ENCODE assay signal across 9 mouse cellular contexts in genomic region chr12:69696746-69697145, GRCm38 (mm10). TPM values are rescaled to one million over a fixed set of nuclear protein-coding genes. Genes with fewer than 3 reads are reported as not detected.
DNase-seq lines count a peak whose midpoint lies in the region; ATAC-seq and TF ChIP-seq lines count a peak whose summit lies in the region.
"Had no signal": no experiment of that assay in that cellular context is flagged by ENCODE, and none has a peak within 500 bp of the region (broad histone marks: within the 10 kb centered on the region; RNA-seq: fewer than 3 reads in every experiment).

No protein-coding gene starts in this region.

- WGBS in kidney, embryonic 16.5 days, result 71% methylated on average over 5 of the region's 5 CpGs
- WGBS in forebrain, embryonic 15.5 days, result 73% methylated on average over 5 of the region's 5 CpGs

- H3K4me1 ChIP-seq in kidney, embryonic 16.5 days (ENCODE audit: insufficient read depth, low read length), result no peaks in the 10 kb centered on the region
- no peaks in the 10 kb centered on the region for H3K4me1 ChIP-seq in forebrain, embryonic 15.5 days
- H3K4me1 ChIP-seq: limb, embryonic 13.5 days had no signal

- TF ChIP-seq CTCF in Patski (IDR thresholded peaks at IDR 0.05), result peak; percentile 65

- CTCF ChIA-PET in Patski (lab: Charles Lee), result interaction anchor here (0.6 to 1.5 kb wide), 4 partner anchors 16 to 103 kb away, joined by 3 to 4 read pairs (median 4); no protein-coding TSS in a partner anchor

- no peak overlapping the region for H3K27ac ChIP-seq in kidney, embryonic 16.5 days (ENCODE audit: low read length)
- no peak overlapping the region for H3K27ac ChIP-seq in forebrain, embryonic 15.5 days (replicated peaks)
- H3K27ac ChIP-seq: limb, embryonic 13.5 days had no signal

- peaks cover 9% of the 10 kb centered on the region for H3K36me3 ChIP-seq in kidney, embryonic 16.5 days (ENCODE audit: insufficient read depth, low read length)
- no peaks in the 10 kb centered on the region for H3K36me3 ChIP-seq in forebrain, embryonic 15.5 days

- peak; percentile 46 for DNase-seq in kidney, adult 11 months
- no peak for DNase-seq in Patski (ENCODE audit: low read depth, low spot score)
- DNase-seq in embryo, embryonic 11 days, result peak; percentile 75
- DNase-seq in kidney, postnatal 4 days, result peak; percentile 38 to 55

- no peak overlapping the region for H3K9ac ChIP-seq in kidney, embryonic 16.5 days (replicated peaks; ENCODE audit: low read length)
- no peak overlapping the region for H3K9ac ChIP-seq in forebrain, embryonic 15.5 days (replicated peaks)
- H3K9ac ChIP-seq: limb, embryonic 13.5 days had no signal

- in situ Hi-C loops in Patski (cut with MboI; ENCODE audit: low pct_unique_long_range_greater_than_20kb), result loop anchor here (5.0 to 10.0 kb wide), 2 partner anchors 64 to 102 kb away; no protein-coding TSS in a partner anchor

- no peak overlapping the region for H3K4me2 ChIP-seq in kidney, embryonic 16.5 days (replicated peaks; ENCODE audit: low read depth, low read length)
- no peak overlapping the region for H3K4me2 ChIP-seq in forebrain, embryonic 15.5 days (replicated peaks)
- H3K4me2 ChIP-seq: limb, embryonic 13.5 days had no signal

- POLR2A ChIA-PET in Patski (lab: Charles Lee), result no interaction called here

- no peak overlapping the region for H3K4me3 ChIP-seq in kidney, embryonic 16.5 days (ENCODE audit: low read length)
- H3K4me3 ChIP-seq in forebrain, embryonic 15.5 days, result no peak overlapping the region
- H3K4me3 ChIP-seq: limb, embryonic 13.5 days had no signal

- no peaks in the 10 kb centered on the region for H3K27me3 ChIP-seq in kidney, embryonic 16.5 days (ENCODE audit: insufficient read depth, low read length)
- no peaks in the 10 kb centered on the region for H3K27me3 ChIP-seq in Patski
- no peaks in the 10 kb centered on the region for H3K27me3 ChIP-seq in forebrain, embryonic 15.5 days
- H3K27me3 ChIP-seq: limb, embryonic 13.5 days had no signal

- no peak for ATAC-seq in kidney, embryonic 16.5 days (ENCODE audit: low FRiP score, low TSS enrichment)
- peak; percentile 81 for ATAC-seq in CD4-positive, CD25-positive, alpha-beta regulatory T cell, adult 4 months
- no peak for ATAC-seq in Patski
- peak; percentile 74; the same call in 1 of the 2 replicates for ATAC-seq in neutrophil, adult 5-6 weeks (ENCODE audit: extremely low read depth, insufficient number of reproducible peaks, low FRiP score, poor library complexity, severe bottlenecking)
- ATAC-seq in forebrain, embryonic 15.5 days (replicated peaks), result no peak

- no peaks in the 10 kb centered on the region for H3K9me3 ChIP-seq in kidney, embryonic 16.5 days (ENCODE audit: low read length)
- no peaks in the 10 kb centered on the region for H3K9me3 ChIP-seq in forebrain, embryonic 15.5 days
- H3K9me3 ChIP-seq: limb, embryonic 13.5 days had no signal

RNA-seq across cellular contexts. Expression of gene Sos2, which starts 15.1 kb away (rescaled TPM):
- 7.1 and 9.3 TPM in 2 replicates for polyA plus RNA-seq in kidney, embryonic 16.5 days (2015; fragmentation: Nextera tagmentation; extraction: Ambion mirVana)
- polyA plus RNA-seq in CD4-positive, CD25-positive, alpha-beta regulatory T cell, adult 4 months (2017; shearing (Covaris generic)), result 10 to 100 TPM; 13.7 to 16.9 TPM
- polyA plus RNA-seq in Patski (2021), result 30.6 TPM
- total RNA-seq in neutrophil, adult 5-6 weeks (2017), result 77.1 and 83.1 TPM in 2 replicates
- 10.3 and 11.2 TPM in 2 replicates for polyA plus RNA-seq in forebrain, embryonic 15.5 days (2015; fragmentation: Nextera tagmentation; extraction: Ambion mirVana)

RNA-seq across cellular contexts. Expression of gene L2hgdh, which starts 27.9 kb away (rescaled TPM):
- 25.2 and 26.9 TPM in 2 replicates for polyA plus RNA-seq in kidney, embryonic 16.5 days (2015; fragmentation: Nextera tagmentation; extraction: Ambion mirVana)
- polyA plus RNA-seq in CD4-positive, CD25-positive, alpha-beta regulatory T cell, adult 4 months (2017; shearing (Covaris generic)), result 1 to 10 TPM; 3.1 TPM
- polyA plus RNA-seq in Patski (2021), result 10.6 TPM
- 3.6 and 5.4 TPM in 2 replicates for total RNA-seq in neutrophil, adult 5-6 weeks (2017)
- 12.5 and 14.4 TPM in 2 replicates for polyA plus RNA-seq in forebrain, embryonic 15.5 days (2015; fragmentation: Nextera tagmentation; extraction: Ambion mirVana)

RNA-seq across cellular contexts. Expression of gene Atp5s, which starts 28.0 kb away (rescaled TPM):
- 31.7 and 33.5 TPM in 2 replicates for polyA plus RNA-seq in kidney, embryonic 16.5 days (2015; fragmentation: Nextera tagmentation; extraction: Ambion mirVana)
- 10 to 100 TPM; 17.1 to 17.2 TPM for polyA plus RNA-seq in CD4-positive, CD25-positive, alpha-beta regulatory T cell, adult 4 months (2017; shearing (Covaris generic))
- polyA plus RNA-seq in Patski (2021), result 19.8 TPM
- 6.8 and 11.5 TPM in 2 replicates for total RNA-seq in neutrophil, adult 5-6 weeks (2017)
- polyA plus RNA-seq in forebrain, embryonic 15.5 days (2015; fragmentation: Nextera tagmentation; extraction: Ambion mirVana), result 24.3 and 25.9 TPM in 2 replicates

Comparison
In these comparisons a context has a peak if more than half of its experiments do, and no peak if none do; other contexts are left out.
1. ATAC-seq: peak in CD4-positive, CD25-positive, alpha-beta regulatory T cell, adult 4 months (single experiment) and neutrophil, adult 5-6 weeks (single experiment); none in kidney, embryonic 16.5 days (single experiment), Patski (single experiment) and forebrain, embryonic 15.5 days (single experiment).